Mouse (Mus musculus) cortical plate, adult 2 months (tissue): ENCODE measurements at regions not wholly inside any gene's neighbourhood (a gene's known extent, or its start where the extent isn't known, plus 50 kb on each side); places are given as distances from the start of the nearest gene placed in this dataset.

Experiments
- H3K27ac ChIP-seq: fragments of 200-500 bp; 2 replicates; pipeline ENCODE4 v1.5.1; 2012; ENCODE audit warnings: low read length, control low read depth, inconsistent platforms; ENCODE audit not compliant: insufficient read depth
- H3K4me1 ChIP-seq: fragments of 200-500 bp; 2 replicates; pipeline ENCODE4 v1.6.1; 2011; ENCODE audit warnings: low read length; ENCODE audit not compliant: control insufficient read depth, insufficient read depth
- H3K4me3 ChIP-seq: fragments of 200-500 bp; 2 replicates; pipeline ENCODE4 v1.5.1; 2011; ENCODE audit warnings: mild to moderate bottlenecking, low read length, control low read depth; ENCODE audit not compliant: insufficient read depth
- CTCF ChIP-seq: fragments of 200-500 bp; IDR thresholded peaks from 2 replicates; pipeline ENCODE4 v1.5.1; 2011; ENCODE audit warnings: mild to moderate bottlenecking, control low read depth, low read length; ENCODE audit not compliant: insufficient read depth; ENCODE audit errors: extremely low read depth
- POLR2A ChIP-seq: fragments of 200-500 bp; IDR thresholded peaks from 2 replicates; pipeline ENCODE4 v1.6.1; 2011; ENCODE audit warnings: mild to moderate bottlenecking, low read length, control low read depth; ENCODE audit not compliant: insufficient read depth; ENCODE audit errors: extremely low read depth

- H3K4me1 ChIP-seq, result no peaks in the 10 kb centered on the region
- TF ChIP-seq CTCF (no peak), POLR2A (no peak)
- H3K27ac ChIP-seq, result no peak overlapping the region
- no peak overlapping the region for H3K4me3 ChIP-seq
These were observed 252.7 kb downstream of the Lmo4 start for GRCm38 (mm10) chr3:143952289-143952688.

- Histone ChIP-seq H3K4me3 (no peak overlapping the region), H3K27ac (no peak overlapping the region), H3K4me1 (no peaks in the 10 kb centered on the region)
- no peak for TF ChIP-seq POLR2A
- no peak for TF ChIP-seq CTCF
These were observed 255.4 kb downstream of the Lmo4 start for GRCm38 (mm10) chr3:143949656-143950055.

GRCm38 (mm10) chr3:143949026-143949637, 255.9 kb downstream of the Lmo4 start:
- H3K4me3 ChIP-seq, result no peak overlapping the region
- H3K27ac ChIP-seq, result no peak overlapping the region
- H3K4me1 ChIP-seq, result no peaks in the 10 kb centered on the region
- TF ChIP-seq CTCF (no peak), POLR2A (no peak)

- H3K27ac ChIP-seq, result no peak overlapping the region
- no peaks in the 10 kb centered on the region for H3K4me1 ChIP-seq
- H3K4me3 ChIP-seq, result no peak overlapping the region
- no peak for TF ChIP-seq POLR2A
- no peak for TF ChIP-seq CTCF
These were observed 257.1 kb downstream of the Lmo4 start for GRCm38 (mm10) chr3:143947938-143948267.

GRCm38 (mm10) chr3:143947079-143947937, 257.7 kb downstream of the Lmo4 start:
- no peak for TF ChIP-seq CTCF
- no peak for TF ChIP-seq POLR2A
- Histone ChIP-seq H3K4me3 (no peak overlapping the region), H3K27ac (no peak overlapping the region), H3K4me1 (no peaks in the 10 kb centered on the region)

- TF ChIP-seq CTCF, result no peak
- TF ChIP-seq POLR2A, result no peak
- Histone ChIP-seq H3K4me3 (no peak overlapping the region), H3K27ac (no peak overlapping the region), H3K4me1 (no peaks in the 10 kb centered on the region)
These were observed 265.8 kb downstream of the Lmo4 start for GRCm38 (mm10) chr3:143939068-143939709.

- TF ChIP-seq POLR2A (no peak), CTCF (peak; percentile 18; the same call in 1 of the 2 replicates)
- no peaks in the 10 kb centered on the region for H3K4me1 ChIP-seq
- H3K27ac ChIP-seq, result no peak overlapping the region
- no peak overlapping the region for H3K4me3 ChIP-seq
These were observed 279.7 kb downstream of the Lmo4 start for GRCm38 (mm10) chr3:143925322-143925721.

- Histone ChIP-seq H3K27ac (no peak overlapping the region), H3K4me3 (no peak overlapping the region), H3K4me1 (no peaks in the 10 kb centered on the region)
- TF ChIP-seq POLR2A (no peak), CTCF (no peak)
These were observed 285.3 kb downstream of the Lmo4 start for GRCm38 (mm10) chr3:143919744-143920143.

GRCm38 (mm10) chr3:143914341-143915217, 290.4 kb downstream of the Lmo4 start:
- no peak overlapping the region for H3K27ac ChIP-seq
- no peak overlapping the region for H3K4me3 ChIP-seq
- no peaks in the 10 kb centered on the region for H3K4me1 ChIP-seq
- TF ChIP-seq CTCF, result no peak
- TF ChIP-seq POLR2A, result no peak
